Mouse (Mus musculus) small intestine, adult 2 months (tissue): ENCODE measurements around the gene Mmp9. TPM values are rescaled to one million over a fixed set of nuclear protein-coding genes. Genes with fewer than 3 reads are reported as not detected.
A peak's percentile ranks its signal among the peaks of the same experiment; 100 is the strongest.

Experiments used
- H3K27ac ChIP-seq: fragments of 200-500 bp; 2 replicates; pipeline ENCODE4 v1.5.1; 2012; ENCODE audit warnings: low read depth, low read length, control low read depth, inconsistent platforms; ENCODE audit not compliant: insufficient read depth
- H3K27me3 ChIP-seq: fragments of 200-500 bp; 2 replicates; pipeline ENCODE4 v1.6.1; 2012; ENCODE audit warnings: mild to moderate bottlenecking, moderate library complexity, low read length, inconsistent platforms; ENCODE audit not compliant: control insufficient read depth, insufficient read depth
- H3K36me3 ChIP-seq: fragments of 200-500 bp; 2 replicates; pipeline ENCODE4 v1.6.1; 2012; ENCODE audit warnings: mild to moderate bottlenecking, low read length, control low read depth, inconsistent platforms; ENCODE audit not compliant: control insufficient read depth, insufficient read depth
- H3K4me1 ChIP-seq: fragments of 200-500 bp; 2 replicates; pipeline ENCODE4 v1.6.1; 2012; ENCODE audit warnings: low read length, inconsistent platforms, mixed read lengths; ENCODE audit not compliant: control insufficient read depth, insufficient read depth, insufficient read length
- H3K4me3 ChIP-seq: fragments of 200-500 bp; 2 replicates; pipeline ENCODE4 v1.5.1; 2012; ENCODE audit warnings: low read depth, mild to moderate bottlenecking, control low read depth, inconsistent platforms, low read length, moderate library complexity
- CTCF ChIP-seq: fragments of 200-500 bp; IDR thresholded peaks from 2 replicates; pipeline ENCODE4 v1.5.1; 2012; ENCODE audit warnings: low read depth, mild to moderate bottlenecking, control low read depth, inconsistent platforms, low read length, moderate library complexity, mixed read lengths; ENCODE audit not compliant: insufficient replicate concordance, insufficient read length; ENCODE audit errors: extremely low read depth
- POLR2A ChIP-seq: fragments of 200-500 bp; IDR thresholded peaks from 2 replicates; pipeline ENCODE4 v1.6.1; 2012; ENCODE audit warnings: low read depth, mild to moderate bottlenecking, control low read depth, inconsistent platforms, low read length, moderate library complexity
- WGBS: fragments of 180-500 bp; shearing (Covaris S2); methylation state at CpG from one replicate; pipeline ENCODE4 v1.1.7; 2018; 5-methylcytosine and 5-hydroxymethylcytosine counted together
- polyA plus RNA-seq: library from polyadenylated mRNA; depleted of rRNA; stranded (reverse); fragments of >200 nt; gene quantifications from 2 replicates; pipeline ENCODE4 v1.2.3, GENCODE M21; 2012; rRNA removed

Mmp9 gene
- polyA plus RNA-seq, 1 experiment: 12.1 TPM

- Histone ChIP-seq H3K4me1 (peaks cover 6% of the 10 kb centered on the region), H3K27ac (no peak overlapping the region), H3K36me3 (peaks cover 25% of the 10 kb centered on the region), H3K4me3 (peak overlapping the region; percentile 44), H3K27me3 (0 out of 2 replicates have a peak, but pooled peaks cover 7% of the 10 kb centered on the region)
- 1% methylated on average over 52 of the region's 52 CpGs for WGBS
- no peak for TF ChIP-seq CTCF
- no peak for TF ChIP-seq POLR2A
Measured at GRCm38 (mm10) chr2:164997721-164998428, 57.3 kb downstream of the Mmp9 start.

DNA sequence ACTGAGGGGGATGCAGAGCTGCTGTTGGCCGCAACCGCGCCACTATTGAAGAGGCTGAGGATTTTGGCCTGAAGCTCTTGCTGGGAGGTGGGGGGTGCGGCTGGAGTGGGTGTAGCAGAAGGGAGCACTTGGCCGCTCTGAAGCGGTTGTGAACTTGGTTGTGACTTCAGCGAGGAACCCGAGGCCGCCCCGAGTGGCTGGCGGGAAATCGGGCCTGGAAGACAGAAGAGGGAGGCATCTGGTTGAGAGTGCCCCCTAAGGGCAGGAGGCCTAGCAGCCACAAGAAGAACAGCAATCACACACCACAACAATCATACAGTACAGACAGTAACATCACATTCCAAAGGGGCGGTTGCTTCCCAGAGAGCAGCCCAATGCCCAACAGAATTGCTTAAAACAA lies 61.4 kb downstream of the Mmp9 start:
- peaks cover 51% of the 10 kb centered on the region for H3K36me3 ChIP-seq
- TF ChIP-seq CTCF (no peak), POLR2A (no peak)
- 92% methylated on average over 13 of the region's 13 CpGs for WGBS

DNA sequence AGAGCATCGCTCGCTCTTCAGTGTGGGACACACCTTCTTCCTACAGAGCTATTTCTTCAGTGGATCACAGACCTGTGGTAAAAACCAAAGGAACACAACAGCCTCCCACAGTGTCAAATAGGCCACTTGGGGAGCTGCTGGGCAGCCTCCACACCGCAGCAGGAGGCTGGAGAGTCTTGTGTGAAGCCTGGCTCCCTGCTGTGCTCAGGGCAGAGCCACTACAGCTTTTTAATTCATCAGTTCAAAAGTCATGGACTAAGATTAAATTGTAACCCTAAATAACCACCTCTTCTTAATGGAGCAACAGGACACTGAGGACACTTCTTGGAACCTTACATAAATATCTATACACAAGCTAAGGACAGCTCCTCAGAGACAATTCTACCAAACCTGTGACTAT lies 62.5 kb downstream of the Mmp9 start:
- H3K4me3 ChIP-seq: no peak overlapping the region
- H3K36me3 ChIP-seq: peaks cover 62% of the 10 kb centered on the region
- no peaks in the 10 kb centered on the region for H3K27me3 ChIP-seq
- 90% methylated on average over 3 of the region's 3 CpGs for WGBS
- peaks cover 2% of the 10 kb centered on the region for H3K4me1 ChIP-seq
- no peak overlapping the region for H3K27ac ChIP-seq
- TF ChIP-seq CTCF: no peak
- TF ChIP-seq POLR2A: no peak

More for the DNA sequence above, 61.4 kb downstream of the Mmp9 start:
- peaks cover 6% of the 10 kb centered on the region for H3K4me1 ChIP-seq
- H3K27me3 ChIP-seq: 0 out of 2 replicates have a peak, but pooled peaks cover 7% of the 10 kb centered on the region
- H3K27ac ChIP-seq: no peak overlapping the region
- no peak overlapping the region for H3K4me3 ChIP-seq

DNA sequence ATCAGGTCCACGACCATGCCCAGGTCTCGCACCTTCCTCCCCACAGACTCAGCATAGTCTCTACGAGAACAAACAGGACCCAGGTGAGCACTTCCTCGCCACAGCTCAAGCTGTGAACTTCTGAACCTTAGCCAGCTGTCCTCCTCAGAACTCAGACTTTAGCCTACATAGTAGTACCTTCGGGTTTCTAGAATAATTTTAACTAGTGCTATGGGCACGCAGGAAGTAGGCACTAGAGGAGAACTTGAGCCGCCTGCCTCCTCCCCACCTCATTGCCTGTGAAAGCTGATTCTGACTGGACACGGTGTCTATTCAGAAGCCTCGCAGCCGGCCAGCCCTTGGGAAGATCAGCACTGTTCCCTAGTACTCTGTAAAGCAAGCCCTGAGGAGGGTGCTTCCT lies 63.7 kb downstream of the Mmp9 start:
- WGBS: 88% methylated on average over 10 of the region's 10 CpGs

More for the DNA sequence above, 63.7 kb downstream of the Mmp9 start:
- TF ChIP-seq POLR2A (no peak), CTCF (no peak)
- Histone ChIP-seq H3K4me1 (no peaks in the 10 kb centered on the region), H3K4me3 (no peak overlapping the region), H3K36me3 (peaks cover 71% of the 10 kb centered on the region), H3K27ac (no peak overlapping the region), H3K27me3 (no peaks in the 10 kb centered on the region)

Other genes with a start within 250 kb of the Mmp9 start
- not detected in 2 replicates for gene Spint4, start 242.3 kb upstream of the Mmp9 start, polyA plus RNA-seq
- not detected in 2 replicates for gene Spint5, start 225.5 kb upstream of the Mmp9 start, polyA plus RNA-seq
- 0.06 and 0.75 TPM in 2 replicates for gene Wfdc3, start 194.8 kb upstream of the Mmp9 start, polyA plus RNA-seq
- gene Dnttip1, start 194.8 kb upstream of the Mmp9 start, polyA plus RNA-seq: 20.9 and 37.8 TPM in 2 replicates
- gene Ube2c, start 170.9 kb upstream of the Mmp9 start, polyA plus RNA-seq: 39.1 and 91.2 TPM in 2 replicates
- gene Tnnc2, start 160.8 kb upstream of the Mmp9 start, polyA plus RNA-seq: not detected in 2 replicates
- gene Snx21, start 155.0 kb upstream of the Mmp9 start, polyA plus RNA-seq: 9.7 and 19.2 TPM in 2 replicates
- gene Acot8, start 135.9 kb upstream of the Mmp9 start, polyA plus RNA-seq: 76.9 and 102 TPM in 2 replicates
- 1.7 and 2.6 TPM in 2 replicates for gene Zswim3, start 135.7 kb upstream of the Mmp9 start, polyA plus RNA-seq
- 4.8 and 8.1 TPM in 2 replicates for gene Zswim1, start 118.1 kb upstream of the Mmp9 start, polyA plus RNA-seq
- not detected in 2 replicates for gene Spata25, start 112.2 kb upstream of the Mmp9 start, polyA plus RNA-seq
- 156 and 235 TPM in 2 replicates for gene Ctsa, start 107.9 kb upstream of the Mmp9 start, polyA plus RNA-seq
- 1.7 and 3.1 TPM in 2 replicates for gene Neurl2, start 107.3 kb upstream of the Mmp9 start, polyA plus RNA-seq
- gene Pltp, start 83.1 kb upstream of the Mmp9 start, polyA plus RNA-seq: 20.9 and 34.2 TPM in 2 replicates
- gene Pcif1, start 61.5 kb upstream of the Mmp9 start, polyA plus RNA-seq: 22.8 and 30.3 TPM in 2 replicates
- gene Zfp335, start 29.0 kb upstream of the Mmp9 start, polyA plus RNA-seq: 19.1 and 34.1 TPM in 2 replicates
- 0.57 and 0.60 TPM in 2 replicates for gene Slc12a5, start 20.0 kb downstream of the Mmp9 start, polyA plus RNA-seq
- 8.6 and 16.5 TPM in 2 replicates for gene Ncoa5, start 94.1 kb downstream of the Mmp9 start, polyA plus RNA-seq
- gene Cd40, start 114.8 kb downstream of the Mmp9 start, polyA plus RNA-seq: 4.7 and 6.4 TPM in 2 replicates
- gene 1700025C18Rik, start 150.0 kb downstream of the Mmp9 start, polyA plus RNA-seq: not detected in 2 replicates